Mouse (Mus musculus) embryonic fibroblast, embryonic 13.5 days (primary cell): Measurements from ENCODE around the gene Adamts13.

ENCODE experiments used
- CTCF ChIP-seq: IDR thresholded peaks from 2 replicates; pipeline ENCODE4 v1.5.1; 2011; ENCODE audit warnings: mild to moderate bottlenecking, control low read depth, low read length, moderate library complexity, borderline replicate concordance; ENCODE audit not compliant: insufficient read depth
- POLR2A ChIP-seq: IDR thresholded peaks from 2 replicates; pipeline ENCODE4 v1.6.1; 2011; ENCODE audit warnings: low read depth, mild to moderate bottlenecking, control low read depth, low read length, moderate library complexity

DNA sequence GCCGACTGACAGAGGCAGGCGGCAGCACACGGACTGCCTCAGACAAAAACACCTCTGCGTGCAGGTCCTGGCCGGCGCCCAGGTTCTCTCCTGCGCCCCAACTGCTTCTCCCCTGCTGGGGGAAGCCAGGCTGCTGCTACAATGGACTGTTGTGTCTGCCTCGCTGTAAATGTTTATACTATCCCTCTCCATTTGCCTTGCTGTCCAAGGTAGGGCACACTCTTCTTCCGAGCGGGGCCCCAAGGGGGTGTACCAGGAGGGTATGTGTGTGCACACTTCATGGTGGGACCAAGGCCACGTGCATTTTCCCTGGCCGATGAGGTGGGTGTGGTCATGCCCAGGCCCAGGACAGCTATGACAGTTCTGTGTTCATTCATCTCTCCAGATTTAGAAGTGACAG, 85.5 kb downstream of the Adamts13 start:
- no peak for TF ChIP-seq CTCF
- no peak for TF ChIP-seq POLR2A
